Mouse (Mus musculus): Measurements from ENCODE around the gene Tbx4. TPM values are rescaled to one million over a fixed set of nuclear protein-coding genes. Genes with fewer than 3 reads are reported as not detected.

The Tbx4 gene
- 0.19 and 0.29 TPM in 2 replicates for polyA plus RNA-seq (2012; rRNA removed)

DNA sequence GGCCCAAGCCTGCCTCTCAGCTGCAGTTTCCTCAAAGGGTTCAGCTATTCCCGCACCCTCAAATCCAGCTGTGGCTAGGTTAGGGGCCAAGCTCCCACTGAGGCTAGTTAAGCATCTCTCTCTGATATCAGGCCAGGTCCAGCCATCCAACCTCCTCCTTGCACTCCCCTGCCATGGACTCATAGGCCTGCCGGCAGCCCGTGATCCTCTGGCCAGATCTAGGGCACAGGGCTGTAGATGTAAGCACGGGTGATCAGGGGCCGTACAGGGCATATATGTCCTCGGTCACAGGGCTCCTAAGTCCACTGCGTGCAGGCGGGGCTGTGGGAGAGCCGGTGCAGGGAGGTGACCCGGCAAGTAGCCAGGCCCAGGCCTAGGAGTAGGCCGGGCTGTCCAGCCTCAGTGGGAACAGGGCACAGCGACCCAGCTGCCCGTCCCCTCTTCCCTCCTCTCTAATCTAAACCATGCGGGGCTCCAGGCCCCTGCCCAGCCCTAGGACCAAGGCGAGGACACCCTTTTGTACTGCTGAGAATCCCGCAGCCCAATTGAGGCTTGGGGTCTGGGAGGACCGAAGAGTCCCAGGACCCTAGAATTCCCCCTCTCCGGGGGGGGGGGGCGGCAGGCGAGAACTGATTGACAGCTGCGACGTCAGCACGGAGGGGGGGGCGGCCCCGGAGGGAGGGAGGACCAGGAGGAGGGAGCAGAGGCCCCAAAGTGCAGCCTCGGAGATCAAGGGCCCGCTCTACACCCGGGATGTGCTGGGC is at the start of gene Tbx4:
Gene Tbx4 (plus strand): TSS at position 758 of the 764 bp plus-strand sequence.
- H3K4me1 ChIP-seq (ENCODE audit: control insufficient read depth, insufficient read depth, low read length), result no peaks in the 10 kb centered on the region
- TF ChIP-seq CTCF (IDR thresholded peaks at IDR 0.05; ENCODE audit: extremely low read depth, insufficient read depth, low read length), result no peak
- TF ChIP-seq POLR2A (IDR thresholded peaks at IDR 0.05; ENCODE audit: extremely low read depth, insufficient read depth, low read length), result no peak
- H3K4me3 ChIP-seq (ENCODE audit: insufficient read depth, low read length), result no peak within 1 kb of the TSS
- no peak within 1 kb of the TSS for H3K27ac ChIP-seq (ENCODE audit: insufficient read depth, low read length)

DNA sequence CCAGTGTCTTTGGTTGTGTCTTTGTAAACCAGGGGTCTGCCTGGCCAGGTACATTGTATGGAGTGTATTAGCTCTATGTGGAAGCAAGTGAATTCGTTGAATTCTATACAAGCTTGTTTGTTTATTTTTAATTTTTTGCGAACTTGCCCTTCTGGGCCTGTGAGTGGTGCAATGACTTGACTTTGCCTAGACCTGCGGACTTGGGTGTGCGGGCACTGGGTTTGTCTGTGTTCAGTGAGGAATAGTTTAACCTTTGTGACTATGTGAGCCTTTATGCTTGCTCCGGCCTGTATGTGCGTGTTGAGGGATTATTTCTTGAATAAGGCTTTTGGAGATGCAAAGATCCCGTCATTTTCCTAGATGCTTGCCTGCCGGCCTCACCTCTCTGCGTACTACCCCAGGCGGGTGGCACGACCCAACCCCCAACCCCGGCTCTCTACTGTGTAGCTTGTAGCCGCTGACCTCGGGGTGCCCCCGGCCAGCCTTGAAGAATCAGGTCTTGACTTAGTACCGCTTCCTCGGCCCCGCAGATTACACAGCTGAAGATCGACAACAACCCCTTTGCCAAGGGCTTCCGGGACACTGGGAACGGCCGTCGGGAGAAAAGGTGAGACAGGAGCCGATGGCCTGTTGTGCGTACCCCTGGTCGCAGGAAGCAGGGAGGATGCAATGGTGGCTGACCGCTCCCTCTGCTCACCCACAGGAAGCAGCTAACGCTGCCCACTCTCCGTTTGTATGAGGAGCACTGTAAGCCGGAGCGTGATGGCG is 49.5 kb upstream of the Tbx4 start:
- no peak for TF ChIP-seq POLR2A (IDR thresholded peaks at IDR 0.05; ENCODE audit: extremely low read depth, insufficient read depth, low read length)
- TF ChIP-seq CTCF (IDR thresholded peaks at IDR 0.05; ENCODE audit: extremely low read depth, insufficient read depth, low read length), result no peak
- no peak overlapping the region for H3K4me3 ChIP-seq (ENCODE audit: insufficient read depth, low read length)
- no peaks in the 10 kb centered on the region for H3K4me1 ChIP-seq (ENCODE audit: control insufficient read depth, insufficient read depth, low read length)
- no peak overlapping the region for H3K27ac ChIP-seq (ENCODE audit: insufficient read depth, low read length)

DNA sequence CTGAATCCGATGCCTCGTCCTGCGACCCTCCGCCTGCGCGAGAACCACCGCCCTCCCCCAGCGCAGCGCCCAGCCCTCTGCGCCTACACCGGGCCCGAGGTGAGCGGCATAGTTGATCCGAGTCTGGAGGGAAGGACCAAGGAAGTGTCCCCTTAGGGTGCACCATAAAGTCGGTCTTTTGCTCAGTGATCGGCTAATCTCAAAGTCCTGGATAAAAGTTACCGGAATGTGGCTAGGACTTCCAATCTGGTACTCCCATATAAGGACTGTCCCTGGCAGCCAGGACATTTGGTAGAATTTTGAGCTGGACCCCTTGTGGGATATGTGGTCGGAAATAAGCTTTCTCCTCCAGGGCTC is 49.0 kb upstream of the Tbx4 start:
- Histone ChIP-seq H3K4me1 (ENCODE audit: control insufficient read depth, insufficient read depth, low read length) (no peaks in the 10 kb centered on the region), H3K27ac (ENCODE audit: insufficient read depth, low read length) (no peak overlapping the region), H3K4me3 (ENCODE audit: insufficient read depth, low read length) (no peak overlapping the region)
- TF ChIP-seq CTCF (IDR thresholded peaks at IDR 0.05; ENCODE audit: extremely low read depth, insufficient read depth, low read length) (no peak), POLR2A (IDR thresholded peaks at IDR 0.05; ENCODE audit: extremely low read depth, insufficient read depth, low read length) (no peak)

DNA sequence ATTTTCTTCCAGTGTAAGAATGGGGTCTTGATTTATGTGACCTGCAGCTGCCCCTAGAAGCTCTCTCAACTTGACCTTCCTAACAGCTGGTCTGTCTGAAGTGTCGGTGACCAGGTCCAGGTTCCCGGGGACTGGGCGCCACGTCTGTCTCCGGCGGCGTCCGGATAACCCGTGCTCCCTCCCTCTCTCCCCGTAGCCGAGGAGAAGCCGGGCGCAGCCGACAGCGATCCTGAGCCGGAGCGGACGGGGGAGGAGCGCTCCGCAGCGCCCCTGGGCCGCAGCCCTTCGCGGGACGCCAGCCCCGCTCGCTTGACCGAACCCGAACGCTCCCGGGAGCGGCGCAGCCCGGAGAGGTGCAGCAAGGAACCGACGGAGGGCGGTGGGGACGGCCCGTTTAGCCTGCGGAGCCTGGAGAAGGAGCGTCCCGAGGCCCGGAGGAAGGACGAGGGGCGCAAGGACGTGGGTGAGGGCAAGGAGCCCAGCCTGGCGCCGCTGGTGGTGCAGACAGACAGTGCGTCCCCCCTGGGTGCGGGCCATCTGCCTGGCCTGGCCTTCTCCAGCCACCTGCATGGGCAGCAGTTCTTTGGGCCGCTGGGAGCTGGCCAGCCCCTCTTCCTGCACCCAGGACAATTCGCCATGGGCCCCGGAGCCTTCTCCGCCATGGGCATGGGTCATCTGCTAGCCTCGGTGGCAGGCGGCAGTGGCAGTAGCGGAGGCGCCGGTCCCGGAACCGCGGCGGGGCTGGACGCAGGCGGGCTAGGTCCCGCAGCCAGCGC is 48.4 kb upstream of the Tbx4 start:
- Histone ChIP-seq H3K27ac (ENCODE audit: insufficient read depth, low read length) (no peak overlapping the region), H3K4me3 (ENCODE audit: insufficient read depth, low read length) (no peak overlapping the region), H3K4me1 (ENCODE audit: control insufficient read depth, insufficient read depth, low read length) (no peaks in the 10 kb centered on the region)
- TF ChIP-seq POLR2A (IDR thresholded peaks at IDR 0.05; ENCODE audit: extremely low read depth, insufficient read depth, low read length), result no peak
- no peak for TF ChIP-seq CTCF (IDR thresholded peaks at IDR 0.05; ENCODE audit: extremely low read depth, insufficient read depth, low read length)

DNA sequence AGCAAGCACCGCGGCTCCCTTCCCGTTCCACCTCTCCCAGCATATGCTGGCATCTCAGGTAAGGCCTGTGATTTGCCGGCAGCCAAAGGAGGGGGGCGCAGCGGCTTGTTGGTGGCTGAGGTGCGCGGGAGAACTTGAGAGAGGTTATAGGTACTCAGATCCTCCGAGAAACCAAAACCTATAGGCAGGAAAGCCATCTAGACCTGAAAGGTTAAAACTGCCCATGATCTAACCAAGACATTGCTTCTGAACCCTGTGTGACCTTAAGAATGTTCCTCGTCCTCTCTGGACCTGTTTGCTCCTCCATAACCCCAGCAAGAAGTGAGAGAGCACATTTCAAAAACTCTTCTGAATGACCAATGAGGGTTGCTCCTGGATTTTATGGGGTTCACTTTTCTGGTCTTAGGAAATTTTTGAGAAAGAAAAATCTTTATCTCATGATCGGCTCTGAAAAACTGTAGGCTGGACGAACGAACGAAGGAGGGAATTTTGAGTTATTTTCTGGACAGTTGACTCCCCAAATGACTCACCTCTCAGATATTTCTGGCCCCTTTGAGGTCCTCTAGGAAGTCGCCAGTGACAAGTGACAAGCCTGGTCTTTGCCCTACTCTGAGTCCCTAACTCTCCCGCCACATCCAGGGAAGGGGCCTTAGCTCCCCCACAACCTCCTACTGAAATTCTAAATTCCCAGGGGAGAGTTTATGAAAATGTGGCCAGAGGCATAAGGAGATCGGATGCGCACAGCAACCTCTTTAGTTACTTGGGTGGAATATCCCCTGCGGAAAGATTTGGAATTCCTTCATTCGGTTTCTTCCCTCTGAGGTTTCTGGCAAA is 47.6 kb upstream of the Tbx4 start:
- Histone ChIP-seq H3K4me3 (ENCODE audit: insufficient read depth, low read length) (no peak overlapping the region), H3K4me1 (ENCODE audit: control insufficient read depth, insufficient read depth, low read length) (no peaks in the 10 kb centered on the region), H3K27ac (ENCODE audit: insufficient read depth, low read length) (no peak overlapping the region)
- no peak for TF ChIP-seq POLR2A (IDR thresholded peaks at IDR 0.05; ENCODE audit: extremely low read depth, insufficient read depth, low read length)
- no peak for TF ChIP-seq CTCF (IDR thresholded peaks at IDR 0.05; ENCODE audit: extremely low read depth, insufficient read depth, low read length)

DNA sequence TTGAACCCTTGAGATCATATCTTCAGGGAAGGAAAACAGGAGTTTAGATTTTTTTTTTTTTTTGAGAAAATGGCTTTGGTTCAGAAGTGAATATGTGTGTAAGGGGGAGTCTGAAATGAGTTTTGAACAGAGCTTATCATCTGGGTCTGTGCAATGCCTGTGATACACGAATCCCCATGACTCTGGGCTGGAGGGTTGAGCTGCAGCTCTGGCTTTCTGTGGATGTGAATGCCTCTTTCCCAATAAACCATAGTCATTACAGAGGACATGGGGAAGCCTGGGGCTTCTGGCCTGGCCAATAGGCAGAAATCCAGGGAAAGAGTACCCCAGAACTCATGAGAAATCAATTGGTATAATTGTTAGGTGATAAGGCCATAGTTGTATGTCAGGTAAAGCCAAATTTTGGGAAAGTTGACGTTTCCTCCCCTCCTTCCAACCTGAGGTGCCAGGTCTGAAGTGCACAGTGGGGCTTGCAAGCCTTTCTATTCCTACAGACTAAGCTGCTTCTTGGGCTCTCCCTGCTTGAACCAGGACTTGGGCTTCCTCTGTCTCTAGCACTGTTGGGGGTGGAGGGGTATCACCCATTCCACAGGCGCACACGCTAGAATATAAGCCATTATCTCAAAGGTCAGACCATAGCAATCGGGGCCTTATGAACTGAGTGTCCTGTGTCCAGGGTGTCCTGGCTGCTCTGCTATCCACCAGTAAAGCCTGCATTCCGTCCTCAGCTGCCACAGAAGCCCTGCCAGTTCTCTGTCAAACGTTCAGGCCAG is 46.8 kb upstream of the Tbx4 start:
- Histone ChIP-seq H3K4me3 (ENCODE audit: insufficient read depth, low read length) (no peak overlapping the region), H3K4me1 (ENCODE audit: control insufficient read depth, insufficient read depth, low read length) (no peaks in the 10 kb centered on the region), H3K27ac (ENCODE audit: insufficient read depth, low read length) (no peak overlapping the region)
- TF ChIP-seq POLR2A (IDR thresholded peaks at IDR 0.05; ENCODE audit: extremely low read depth, insufficient read depth, low read length), result no peak
- no peak for TF ChIP-seq CTCF (IDR thresholded peaks at IDR 0.05; ENCODE audit: extremely low read depth, insufficient read depth, low read length)

DNA sequence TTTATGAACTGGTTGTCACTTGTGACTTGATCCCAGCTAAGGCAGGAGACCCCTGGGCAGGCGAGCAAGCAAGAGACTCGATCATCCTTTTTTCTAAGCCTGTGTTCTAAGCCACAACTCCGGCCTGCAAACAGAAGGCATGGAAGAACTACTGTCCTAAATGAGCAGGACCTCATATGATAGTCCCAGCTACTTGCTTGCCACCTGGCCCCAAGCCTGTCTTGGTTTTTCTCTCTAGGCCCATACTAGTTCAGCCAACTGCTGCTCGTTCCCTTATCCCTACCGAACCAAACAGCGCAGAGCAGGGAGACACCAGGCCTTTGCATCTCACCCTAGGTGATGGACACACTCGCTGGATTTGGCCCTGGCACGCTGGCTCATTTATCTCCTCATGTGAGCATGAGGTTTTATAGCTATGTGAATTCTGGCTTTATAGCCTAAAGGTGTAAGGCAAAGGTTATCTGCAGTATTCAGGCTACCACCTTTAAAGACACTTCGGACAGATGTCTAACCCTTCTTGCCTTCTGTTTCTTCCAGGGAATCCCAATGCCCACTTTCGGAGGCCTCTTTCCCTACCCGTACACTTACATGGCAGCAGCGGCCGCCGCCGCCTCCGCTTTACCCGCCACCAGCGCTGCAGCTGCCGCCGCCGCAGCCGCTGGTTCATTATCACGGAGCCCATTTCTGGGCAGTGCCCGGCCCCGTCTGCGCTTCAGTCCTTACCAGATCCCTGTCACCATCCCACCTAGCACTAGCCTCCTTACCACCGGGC is 46.0 kb upstream of the Tbx4 start:
- no peak overlapping the region for H3K27ac ChIP-seq (ENCODE audit: insufficient read depth, low read length)
- H3K4me1 ChIP-seq (ENCODE audit: control insufficient read depth, insufficient read depth, low read length), result no peaks in the 10 kb centered on the region
- TF ChIP-seq POLR2A (IDR thresholded peaks at IDR 0.05; ENCODE audit: extremely low read depth, insufficient read depth, low read length), result no peak
- no peak for TF ChIP-seq CTCF (IDR thresholded peaks at IDR 0.05; ENCODE audit: extremely low read depth, insufficient read depth, low read length)
- H3K4me3 ChIP-seq (ENCODE audit: insufficient read depth, low read length), result no peak overlapping the region

DNA sequence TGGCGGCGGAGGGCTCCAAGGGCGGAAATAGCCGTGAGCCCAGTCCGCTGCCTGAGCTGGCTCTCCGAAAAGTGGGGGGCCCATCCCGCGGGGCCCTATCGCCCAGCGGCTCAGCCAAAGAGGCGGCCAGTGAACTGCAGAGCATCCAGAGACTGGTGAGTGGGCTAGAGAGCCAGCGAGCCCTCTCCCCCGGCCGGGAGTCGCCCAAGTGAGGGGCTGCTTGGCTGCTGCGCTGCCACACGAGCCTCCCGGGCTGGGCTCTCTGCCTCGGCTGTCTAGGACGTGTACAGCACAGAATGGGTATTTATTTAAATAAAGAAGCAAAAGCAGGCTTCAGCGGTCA is 45.4 kb upstream of the Tbx4 start:
- TF ChIP-seq CTCF (IDR thresholded peaks at IDR 0.05; ENCODE audit: extremely low read depth, insufficient read depth, low read length), result no peak
- no peak for TF ChIP-seq POLR2A (IDR thresholded peaks at IDR 0.05; ENCODE audit: extremely low read depth, insufficient read depth, low read length)
- Histone ChIP-seq H3K4me3 (ENCODE audit: insufficient read depth, low read length) (no peak overlapping the region), H3K27ac (ENCODE audit: insufficient read depth, low read length) (no peak overlapping the region), H3K4me1 (ENCODE audit: control insufficient read depth, insufficient read depth, low read length) (no peaks in the 10 kb centered on the region)
